Mouse (Mus musculus): ENCODE data around the gene Pla2g15.
A peak's percentile ranks its signal among the peaks of the same experiment; 100 is the strongest.

Pla2g15 gene

DNA sequence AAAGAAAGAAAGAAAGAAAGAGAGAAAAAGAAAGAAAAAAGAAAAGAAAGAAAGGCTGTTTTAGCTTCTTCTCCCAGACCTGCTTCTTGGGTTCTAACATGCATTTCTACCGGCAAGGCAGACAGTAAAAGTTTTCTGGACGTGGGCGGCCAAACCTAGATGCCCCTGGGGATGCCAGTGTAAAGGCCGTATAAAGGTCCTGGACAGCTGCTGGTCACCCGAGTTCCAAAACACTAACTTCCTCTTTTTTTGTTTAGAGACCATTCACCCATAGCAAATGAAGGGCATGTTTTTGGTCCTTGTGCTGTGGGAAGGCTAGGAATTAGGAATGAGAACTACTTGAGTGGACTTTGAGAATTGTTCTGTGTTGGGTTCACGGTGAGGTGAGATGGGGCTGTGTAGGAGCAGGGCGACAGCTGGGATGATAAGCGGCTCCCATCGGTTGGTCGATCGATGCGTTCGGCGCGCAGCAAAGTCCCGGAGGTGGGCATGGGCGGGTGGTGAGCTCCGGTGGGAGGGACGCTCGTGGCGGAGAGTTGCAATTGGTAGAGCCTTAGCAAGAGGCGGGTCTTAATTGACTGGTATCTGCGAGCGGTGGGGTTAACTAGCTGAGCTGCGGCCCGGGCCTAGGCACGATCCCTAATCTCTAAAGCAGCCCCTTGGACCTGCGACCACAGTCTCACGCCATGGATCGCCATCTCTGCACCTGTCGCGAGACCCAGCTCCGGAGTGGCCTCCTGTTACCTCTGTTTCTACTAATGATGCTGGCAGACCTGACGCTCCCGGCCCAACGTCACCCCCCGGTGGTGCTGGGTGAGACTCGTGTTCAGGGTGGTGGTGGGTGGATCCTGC, at the start of gene Pla2g15:
TSS of gene Pla2g15 (plus strand) at position 599 of the 852 bp plus-strand sequence.
- peak; percentile 92 for DNase-seq

DNA sequence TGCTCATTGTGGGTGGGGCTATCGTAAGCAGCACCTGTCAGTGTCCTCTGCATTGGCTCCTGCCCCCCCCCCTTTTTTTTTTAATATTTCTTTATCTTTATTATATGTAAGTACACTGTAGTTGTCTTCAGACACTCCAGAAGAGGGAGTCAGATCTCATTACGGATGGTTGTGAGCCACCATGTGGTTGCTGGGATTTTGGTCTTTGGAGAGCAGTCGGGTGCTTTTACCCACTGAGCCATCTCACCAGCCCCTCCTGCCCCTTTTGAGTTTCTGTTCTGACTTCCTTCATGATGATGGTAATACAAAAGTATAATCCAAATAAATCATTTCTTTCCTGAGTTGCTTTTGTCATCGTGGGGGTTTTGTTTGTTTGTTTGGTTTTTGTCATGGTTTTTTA, 47.9 kb upstream of the Pla2g15 start:
- no peak for DNase-seq

GRCm38 (mm10) chr8:106103888-106104287, 46.3 kb upstream of the Pla2g15 start:
- no peak for DNase-seq

- DNase-seq = no peak
These were observed 44.0 kb upstream of the Pla2g15 start for GRCm38 (mm10) chr8:106106193-106106592.

DNA sequence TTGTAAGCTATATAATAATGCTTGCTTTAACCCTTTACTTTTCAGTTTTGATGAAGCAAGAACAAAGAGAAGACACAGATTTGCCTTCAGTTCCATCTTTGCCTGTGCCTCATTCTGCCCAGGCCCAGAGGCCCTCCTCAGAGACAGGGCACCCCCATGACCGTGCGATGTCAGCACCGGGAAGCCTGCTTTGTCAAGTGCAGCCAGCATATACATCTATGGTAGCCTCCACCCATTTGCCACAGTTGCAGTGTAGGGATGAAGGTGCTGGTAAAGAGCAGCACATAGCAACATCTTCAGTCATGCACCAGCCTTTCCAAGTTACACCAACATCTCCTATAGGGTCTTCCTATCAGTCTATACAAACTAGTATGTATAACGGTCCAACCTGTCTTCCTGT, 42.1 kb upstream of the Pla2g15 start:
- DNase-seq = no peak

DNA sequence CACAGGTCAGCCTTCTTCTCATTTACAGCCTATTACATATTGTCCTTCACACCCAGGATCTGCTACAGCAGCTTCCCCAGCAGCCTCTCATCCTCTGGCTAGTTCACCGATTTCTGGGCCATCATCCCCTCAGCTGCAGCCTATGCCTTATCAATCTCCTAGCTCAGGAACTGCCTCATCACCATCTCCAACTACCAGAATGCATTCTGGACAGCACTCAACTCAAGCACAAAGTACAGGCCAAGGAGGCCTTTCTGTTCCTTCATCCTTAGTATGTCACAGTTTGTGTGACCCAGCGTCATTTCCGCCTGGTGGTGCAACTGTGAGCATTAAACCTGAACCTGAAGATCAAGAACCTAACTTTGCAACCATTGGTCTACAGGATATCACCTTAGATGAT, 41.5 kb upstream of the Pla2g15 start:
- DNase-seq = no peak

GRCm38 (mm10) chr8:106112041-106112440, 38.2 kb upstream of the Pla2g15 start:
- no peak for DNase-seq

- DNase-seq = no peak
These were observed 37.7 kb upstream of the Pla2g15 start for GRCm38 (mm10) chr8:106112514-106112913.

DNA sequence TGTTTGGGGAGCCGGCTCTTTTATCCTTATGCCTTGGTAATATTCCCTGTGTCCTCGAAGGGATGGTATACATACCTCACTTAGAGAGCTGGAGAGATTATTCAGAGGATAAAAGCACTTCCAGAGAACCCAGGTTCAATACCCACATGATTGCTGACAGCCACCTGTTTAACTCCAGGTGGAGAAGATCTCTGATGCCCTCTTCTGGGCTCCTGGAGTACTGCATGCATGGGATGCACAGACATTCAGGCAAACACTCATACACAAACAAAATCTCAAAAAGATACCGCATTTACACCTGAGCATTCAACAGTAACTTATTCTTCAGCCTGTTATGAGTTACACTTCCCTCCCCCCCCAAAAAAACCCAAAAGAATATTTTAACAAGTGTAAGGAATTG, 34.3 kb upstream of the Pla2g15 start:
- DNase-seq = no peak

DNA sequence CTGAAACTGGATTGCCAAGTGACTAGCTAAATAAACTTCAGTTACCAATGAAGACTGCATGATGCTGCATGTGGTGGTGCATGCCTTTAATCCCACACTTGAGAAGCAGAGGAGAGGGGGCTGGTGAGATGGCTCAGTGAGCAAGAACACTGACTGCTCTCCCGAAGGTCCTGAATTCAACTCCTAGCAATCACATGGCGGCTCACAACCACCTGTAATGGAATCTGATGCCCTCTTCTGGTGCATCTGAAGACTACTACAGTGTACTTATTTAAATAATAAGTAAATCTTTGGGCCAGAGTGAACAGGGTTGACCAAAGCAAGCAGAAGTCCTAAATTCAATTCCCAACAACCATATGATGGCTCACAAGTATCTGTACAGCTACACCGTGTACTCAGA, 26.8 kb upstream of the Pla2g15 start:
- DNase-seq = no peak

DNA sequence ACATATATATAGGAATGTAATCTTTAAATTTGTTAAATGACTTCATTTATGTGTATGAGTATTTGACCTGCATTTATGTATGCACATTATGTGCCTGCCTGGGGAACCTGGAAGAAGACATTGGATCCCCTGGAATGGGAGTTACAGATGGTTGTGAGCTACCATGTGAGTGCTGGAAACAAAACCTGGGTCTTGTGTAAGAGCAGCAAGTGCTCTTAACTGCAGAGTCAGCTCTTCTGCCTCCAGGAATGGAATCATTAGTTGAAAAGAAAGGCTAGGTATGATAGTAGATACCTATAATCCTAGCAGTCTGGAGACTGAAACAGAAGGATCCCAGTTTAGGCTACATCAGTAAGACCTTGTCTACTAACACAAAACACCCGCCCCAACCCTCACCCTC, 24.1 kb upstream of the Pla2g15 start:
- no peak for DNase-seq

GRCm38 (mm10) chr8:106127054-106127453, 23.1 kb upstream of the Pla2g15 start:
- no peak for DNase-seq

GRCm38 (mm10) chr8:106127882-106128410, 22.3 kb upstream of the Pla2g15 start:
- no peak for DNase-seq

DNA sequence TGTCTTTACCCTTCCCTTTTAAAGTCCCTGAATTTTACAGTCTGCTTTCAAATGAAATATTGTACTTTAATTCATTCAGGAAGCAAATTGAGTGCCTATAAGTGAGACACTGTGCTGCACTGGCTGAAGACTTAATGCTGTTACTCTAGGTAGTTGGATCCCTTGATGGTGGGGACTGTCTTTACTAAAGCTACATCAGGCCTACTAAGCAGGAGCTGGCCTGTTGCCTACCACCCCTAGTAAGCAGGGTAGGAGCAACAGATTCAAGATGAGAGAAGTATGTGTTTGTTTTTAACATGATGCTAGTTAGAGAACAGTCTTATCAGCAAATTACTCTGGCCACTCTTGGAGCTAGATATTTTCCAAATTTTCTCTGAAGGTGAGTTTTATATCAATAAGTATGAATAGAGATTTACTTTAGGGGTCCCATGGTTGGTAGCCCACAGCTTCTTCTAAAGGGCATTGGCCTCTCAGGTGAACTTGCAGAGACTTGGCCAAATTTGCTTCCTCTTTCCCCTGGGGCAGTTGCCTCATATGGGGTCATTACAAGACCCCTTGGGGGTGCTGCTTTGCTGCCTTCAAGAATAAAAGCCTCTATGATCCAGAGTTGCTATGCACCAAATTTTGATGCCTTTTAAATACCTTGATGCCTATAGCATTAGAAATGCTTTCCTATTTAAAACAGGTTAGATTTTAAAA, 20.8 kb upstream of the Pla2g15 start:
- DNase-seq = peak; percentile 7

- DNase-seq = no peak
These were observed 20.2 kb upstream of the Pla2g15 start for GRCm38 (mm10) chr8:106129997-106130396.

- DNase-seq = no peak
These were observed 19.7 kb upstream of the Pla2g15 start for GRCm38 (mm10) chr8:106130505-106130904.

DNA sequence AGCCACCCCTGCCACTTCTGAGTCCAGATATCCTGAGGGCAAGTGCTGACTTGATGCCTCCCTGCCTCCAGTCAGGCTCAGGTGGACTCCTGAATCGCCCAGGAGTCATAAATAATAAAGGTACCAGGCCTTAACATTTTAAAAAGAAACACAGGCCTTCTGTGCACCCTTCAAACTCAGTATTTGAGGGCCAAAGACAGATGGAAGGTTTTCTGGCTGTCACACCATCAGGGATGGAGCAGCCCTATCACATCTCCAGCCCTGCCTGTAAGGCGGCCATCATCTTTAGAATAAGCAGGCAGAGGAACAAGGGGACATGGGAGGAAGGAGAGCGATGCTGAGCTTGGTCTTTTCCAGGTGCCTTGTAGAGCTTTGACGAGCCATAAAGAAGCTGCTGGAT, 19.2 kb upstream of the Pla2g15 start:
- no peak for DNase-seq

- no peak for DNase-seq
These were observed 18.5 kb upstream of the Pla2g15 start for GRCm38 (mm10) chr8:106131488-106132222.

- DNase-seq = no peak
These were observed 17.8 kb upstream of the Pla2g15 start for GRCm38 (mm10) chr8:106132356-106132755.

DNA sequence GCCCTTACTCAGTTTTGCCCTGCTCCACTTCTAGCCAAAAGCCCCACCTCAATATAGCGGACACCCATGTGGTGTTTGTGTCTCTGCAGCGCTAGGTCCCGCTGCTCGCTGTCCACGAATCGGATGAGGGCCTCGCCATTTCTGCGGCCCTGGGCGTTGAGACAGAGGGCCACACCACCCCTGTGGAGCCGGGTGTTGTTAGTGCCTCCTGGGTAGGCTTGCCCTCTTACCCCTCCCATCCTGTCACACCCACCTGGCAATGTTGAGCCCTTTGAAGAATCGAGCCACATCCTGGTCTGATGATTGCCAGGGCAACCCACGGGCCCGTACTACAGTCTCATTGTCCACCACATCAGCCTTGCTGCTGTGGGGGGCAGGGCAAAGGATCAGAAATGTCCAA, 16.7 kb upstream of the Pla2g15 start:
- DNase-seq = no peak

GRCm38 (mm10) chr8:106133946-106134345, 16.3 kb upstream of the Pla2g15 start:
- no peak for DNase-seq

- DNase-seq = no peak
These were observed 15.2 kb upstream of the Pla2g15 start for GRCm38 (mm10) chr8:106134751-106135571.
